Mouse (Mus musculus) heart, embryonic 15.5 days (tissue): ENCODE measurements at regions not wholly inside any gene's neighbourhood (a gene's known extent, or its start where the extent isn't known, plus 50 kb on each side); places are given as distances from the start of the nearest gene placed in this dataset.

Experiments
- ATAC-seq: fragments of 200-750 bp; cut with Nextera tagmentation; replicated peaks from 2 replicates; pipeline ENCODE4 v1.8.0; 2017; ENCODE audit warnings: low read depth, moderate TSS enrichment; ENCODE audit not compliant: insufficient number of reproducible peaks, insufficient read depth, low FRiP score
- H3K27ac ChIP-seq: fragments of 300-500 bp; sonication (generic); 2 replicates; pipeline ENCODE4 v1.5.1; 2015; ENCODE audit warnings: mild to moderate bottlenecking, inconsistent platforms
- H3K27me3 ChIP-seq: fragments of 300-500 bp; sonication (generic); 2 replicates; pipeline ENCODE4 v1.6.1; 2015; ENCODE audit warnings: inconsistent platforms
- H3K36me3 ChIP-seq: fragments of 300-500 bp; sonication (generic); 2 replicates; pipeline ENCODE4 v1.6.1; 2015; ENCODE audit warnings: mild to moderate bottlenecking, inconsistent platforms
- H3K4me1 ChIP-seq: fragments of 300-500 bp; sonication (generic); replicated peaks from 2 replicates; pipeline ENCODE4 v1.6.1; 2015; ENCODE audit warnings: inconsistent platforms
- H3K4me2 ChIP-seq: fragments of 300-500 bp; sonication (generic); 2 replicates; pipeline ENCODE4 v1.6.1; 2015; ENCODE audit warnings: inconsistent platforms, mild to moderate bottlenecking, moderate library complexity
- H3K4me3 ChIP-seq: fragments of 300-500 bp; sonication (generic); 2 replicates; pipeline ENCODE4 v1.5.1; 2015; ENCODE audit warnings: mild to moderate bottlenecking, inconsistent platforms
- H3K9ac ChIP-seq: fragments of 300-500 bp; sonication (generic); 2 replicates; pipeline ENCODE4 v1.6.1; 2015; ENCODE audit warnings: mild to moderate bottlenecking, inconsistent platforms
- H3K9me3 ChIP-seq: fragments of 300-500 bp; sonication (generic); replicated peaks from 2 replicates; pipeline ENCODE4 v1.6.1; 2016; ENCODE audit warnings: inconsistent platforms
- WGBS: fragments of 180-500 bp; shearing (Covaris S2); methylation state at CpG from one replicate; pipeline ENCODE4 v1.1.7; 2015; ENCODE audit warnings: mixed read lengths; 5-methylcytosine and 5-hydroxymethylcytosine counted together

DNA sequence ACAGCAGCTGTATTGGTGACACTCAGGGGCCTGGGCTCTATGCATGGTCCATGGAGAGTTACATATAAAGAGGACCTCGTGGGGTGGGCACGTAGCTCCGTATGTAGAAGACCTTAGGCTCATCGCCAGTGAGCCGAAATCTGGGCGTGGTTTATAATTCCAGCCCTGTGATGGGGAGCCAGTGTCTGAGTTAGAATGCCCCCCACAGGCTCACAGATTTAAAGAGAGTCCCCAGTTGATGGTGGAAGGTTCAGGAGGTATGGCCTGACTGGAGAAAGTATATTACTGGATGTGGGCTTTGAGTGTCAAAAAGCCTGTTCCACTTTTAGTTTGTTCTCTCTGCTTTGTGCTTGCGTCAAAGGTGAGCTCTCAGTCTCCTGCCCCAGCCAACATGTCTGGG, 54.8 kb downstream of the 1700122O11Rik start:
- Histone ChIP-seq H3K9me3 (no peaks in the 10 kb centered on the region), H3K4me2 (no peak overlapping the region), H3K4me1 (peaks cover 20% of the 10 kb centered on the region), H3K9ac (no peak overlapping the region), H3K27me3 (no peaks in the 10 kb centered on the region), H3K4me3 (no peak overlapping the region), H3K27ac (no peak overlapping the region), H3K36me3 (no peaks in the 10 kb centered on the region)
- no peak for ATAC-seq
- WGBS = 82% methylated on average over 7 of the region's 7 CpGs

DNA sequence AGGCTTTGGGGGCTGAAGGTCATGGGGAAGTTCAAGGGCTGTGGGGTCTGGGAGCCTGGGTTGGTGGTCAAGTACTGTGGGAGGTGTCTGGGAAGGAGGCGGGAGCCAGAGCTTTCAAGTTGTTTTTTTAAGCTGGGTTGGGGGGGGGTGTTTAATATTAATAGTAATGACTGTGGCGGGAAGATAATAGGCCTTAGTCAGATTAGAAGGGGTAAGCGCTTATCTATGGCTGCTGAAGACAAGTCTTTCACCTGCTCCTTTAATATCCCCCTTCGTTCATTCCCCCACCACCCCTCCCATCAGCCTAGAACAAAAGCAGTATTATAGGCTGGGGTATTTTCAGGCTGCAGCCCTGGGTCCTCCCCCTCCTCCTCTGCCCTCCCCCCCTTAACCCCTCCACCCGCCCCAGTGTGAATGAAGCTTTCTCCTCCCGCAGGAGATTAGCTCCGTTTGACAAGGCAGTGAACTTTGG, 56.5 kb downstream of the 1700122O11Rik start:
- WGBS = 18% methylated on average over 7 of the region's 7 CpGs
- H3K4me3 ChIP-seq = no peak overlapping the region
- no peak overlapping the region for H3K27ac ChIP-seq
- no peaks in the 10 kb centered on the region for H3K36me3 ChIP-seq
- no peak for ATAC-seq
- H3K27me3 ChIP-seq = no peaks in the 10 kb centered on the region
- no peaks in the 10 kb centered on the region for H3K9me3 ChIP-seq
- H3K4me2 ChIP-seq = no peak overlapping the region
- H3K4me1 ChIP-seq = peaks cover 26% of the 10 kb centered on the region
- H3K9ac ChIP-seq = no peak overlapping the region

DNA sequence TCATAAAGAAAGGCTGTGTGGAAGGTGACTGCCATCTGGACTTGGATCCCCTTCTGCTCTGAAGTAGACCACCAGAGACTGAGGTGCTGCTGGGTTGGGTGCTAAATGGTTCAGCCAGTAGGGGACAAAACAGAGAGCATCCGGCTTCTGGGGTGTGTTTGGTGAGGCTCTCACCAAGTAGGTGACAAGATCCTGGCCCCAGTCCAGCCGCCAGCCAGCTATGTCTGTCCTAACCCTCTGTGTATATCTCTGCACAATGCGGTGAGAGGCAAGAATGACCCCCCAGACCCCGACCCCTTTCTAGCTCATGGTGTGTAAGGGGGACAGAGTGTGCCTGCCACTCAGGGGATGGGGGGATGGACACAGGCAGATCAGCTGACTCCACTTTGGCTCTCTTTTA, 54.8 kb upstream of the Foxp4 start:
- Histone ChIP-seq H3K27me3 (no peaks in the 10 kb centered on the region), H3K9ac (no peak overlapping the region), H3K4me1 (peaks cover 48% of the 10 kb centered on the region), H3K4me2 (no peak overlapping the region), H3K9me3 (no peaks in the 10 kb centered on the region), H3K27ac (no peak overlapping the region), H3K4me3 (no peak overlapping the region), H3K36me3 (no peaks in the 10 kb centered on the region)
- ATAC-seq = no peak
- WGBS = 31% methylated on average over 4 of the region's 4 CpGs

DNA sequence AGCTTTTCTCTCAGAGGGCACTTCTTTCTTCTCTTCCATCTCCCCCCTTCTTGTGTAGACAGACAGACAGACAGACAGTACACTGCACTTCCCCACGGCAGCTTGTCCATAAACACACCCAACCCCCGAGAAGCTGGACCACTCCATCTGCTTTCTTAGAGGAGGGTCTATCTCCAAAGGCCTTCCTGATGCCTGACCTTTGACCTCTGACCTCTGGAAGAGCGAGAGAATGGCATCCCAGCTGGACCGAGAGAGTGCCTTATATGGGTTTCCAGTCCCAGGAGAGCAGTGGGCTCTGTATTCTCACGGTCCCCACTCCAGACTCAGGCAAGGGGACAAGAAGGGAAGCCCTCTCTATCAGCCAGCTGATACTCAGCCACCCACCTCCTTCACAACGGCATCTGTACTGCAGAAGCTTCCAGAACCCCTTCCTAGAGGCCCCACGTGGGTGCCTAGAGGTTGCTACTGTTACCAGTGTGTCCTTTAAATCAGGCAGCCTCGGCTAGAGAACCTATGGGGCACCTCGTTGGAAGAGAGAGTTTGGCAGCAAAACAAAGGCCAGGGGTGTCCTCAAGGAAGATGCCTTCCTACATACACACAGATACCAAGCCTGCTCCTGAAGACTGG, 54.1 kb upstream of the Foxp4 start:
- no peak overlapping the region for H3K9ac ChIP-seq
- H3K36me3 ChIP-seq = no peaks in the 10 kb centered on the region
- WGBS = 28% methylated on average over 9 of the region's 9 CpGs
- H3K27ac ChIP-seq = no peak overlapping the region
- H3K9me3 ChIP-seq = no peaks in the 10 kb centered on the region
- H3K4me2 ChIP-seq = no peak overlapping the region
- H3K4me1 ChIP-seq = peaks cover 56% of the 10 kb centered on the region
- no peak for ATAC-seq
- H3K27me3 ChIP-seq = no peaks in the 10 kb centered on the region
- H3K4me3 ChIP-seq = no peak overlapping the region

DNA sequence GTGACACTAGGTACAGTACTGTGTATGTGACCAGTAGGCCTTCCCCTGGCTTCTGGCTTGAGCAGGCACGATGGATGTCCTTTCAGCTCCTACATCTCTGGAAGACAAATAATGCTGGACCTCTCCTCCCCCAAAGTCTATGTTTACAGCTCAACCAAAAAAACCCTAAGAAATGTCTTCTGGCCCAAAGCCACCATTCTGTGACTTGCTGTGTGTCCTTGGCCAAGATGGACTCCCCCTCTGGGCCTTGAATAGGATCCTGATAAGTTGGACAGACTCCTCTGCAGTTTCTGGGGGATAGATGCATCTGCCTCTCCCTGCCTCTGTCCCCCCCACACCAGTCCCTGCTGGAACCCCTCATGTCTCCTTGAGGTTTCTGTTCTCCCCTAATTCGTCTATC, 53.6 kb upstream of the Foxp4 start:
- ATAC-seq = no peak
- Histone ChIP-seq H3K4me3 (no peak overlapping the region), H3K27me3 (no peaks in the 10 kb centered on the region), H3K27ac (no peak overlapping the region), H3K9me3 (no peaks in the 10 kb centered on the region), H3K4me2 (no peak overlapping the region), H3K4me1 (peaks cover 61% of the 10 kb centered on the region), H3K9ac (no peak overlapping the region), H3K36me3 (no peaks in the 10 kb centered on the region)
- WGBS = 65% methylated on average over 2 of the region's 2 CpGs

DNA sequence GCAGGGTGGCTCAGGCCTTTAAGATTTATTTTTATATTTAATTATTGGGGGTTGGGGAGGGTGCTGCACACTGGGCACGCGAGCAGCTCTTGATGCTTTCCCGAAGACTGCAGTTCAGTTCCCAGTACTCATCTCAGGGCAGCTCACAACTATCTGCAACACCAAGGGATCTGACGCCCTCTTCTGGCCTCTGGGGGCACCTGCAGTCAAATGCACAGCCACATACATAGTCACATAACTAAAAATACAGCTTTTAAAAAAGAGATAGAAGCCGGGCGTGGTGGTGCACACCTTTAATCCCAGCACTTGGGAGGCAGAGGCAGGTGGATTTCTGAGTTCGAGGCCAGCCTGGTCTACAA, 52.5 kb upstream of the Foxp4 start:
- Histone ChIP-seq H3K27me3 (no peaks in the 10 kb centered on the region), H3K27ac (peak overlapping the region; percentile 87), H3K4me2 (0 out of 2 replicates have a peak overlapping the region, but pooled peaks have one; percentile 89), H3K4me1 (peaks cover 61% of the 10 kb centered on the region), H3K9me3 (no peaks in the 10 kb centered on the region), H3K9ac (no peak overlapping the region), H3K36me3 (no peaks in the 10 kb centered on the region), H3K4me3 (no peak overlapping the region)
- ATAC-seq = no peak
- WGBS = 89% methylated on average over 7 of the region's 7 CpGs

DNA sequence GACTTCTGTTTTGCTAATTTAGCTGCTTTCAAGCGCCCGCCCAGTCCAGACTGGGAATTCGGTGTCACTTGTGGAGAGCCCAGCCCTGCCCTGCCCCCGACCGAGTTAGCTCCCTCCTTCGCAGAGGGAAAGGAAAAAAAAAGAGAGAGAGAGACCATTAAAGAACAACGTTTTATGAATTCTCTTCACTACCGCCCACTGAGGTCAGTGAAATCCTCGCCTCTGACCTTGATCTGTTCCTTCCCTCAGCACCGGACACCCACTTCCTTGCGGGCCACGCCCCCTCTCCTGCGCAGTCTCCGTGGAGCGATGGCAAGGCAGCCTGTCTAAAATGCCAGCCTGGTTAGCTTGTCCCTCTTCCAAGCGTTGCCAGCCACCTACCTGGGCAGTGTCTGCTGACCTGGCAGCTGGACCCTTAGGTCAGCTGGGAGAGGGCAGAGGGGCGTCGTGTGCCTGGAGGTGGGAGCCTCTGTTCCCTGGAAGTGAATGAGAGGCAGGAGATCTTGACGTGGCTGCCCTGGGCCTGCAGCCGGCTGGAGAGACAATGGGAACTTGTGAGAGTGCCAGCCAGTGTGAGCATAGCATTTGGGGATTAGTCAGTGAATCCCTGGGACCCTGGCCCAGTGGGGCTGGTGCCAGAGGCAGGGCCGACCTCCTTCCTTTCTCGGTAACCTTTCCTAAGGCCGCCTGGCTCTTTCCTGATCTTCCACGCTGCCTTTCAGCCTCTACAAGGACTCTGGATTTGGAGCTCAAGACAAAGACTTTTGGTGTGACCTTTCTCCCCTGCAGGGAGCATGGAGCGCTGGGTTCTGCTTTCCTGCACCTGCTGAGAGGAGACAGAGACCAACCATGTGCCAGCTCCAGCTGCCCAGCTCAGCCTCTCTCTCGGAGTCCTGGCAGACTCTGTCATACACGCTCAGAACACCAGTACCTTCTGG, 51.9 kb upstream of the Foxp4 start:
- no peaks in the 10 kb centered on the region for H3K36me3 ChIP-seq
- H3K4me3 ChIP-seq = peak overlapping the region; percentile 53
- 20% methylated on average over 27 of the region's 27 CpGs for WGBS
- H3K27me3 ChIP-seq = no peaks in the 10 kb centered on the region
- H3K9me3 ChIP-seq = no peaks in the 10 kb centered on the region
- H3K4me1 ChIP-seq = peaks cover 56% of the 10 kb centered on the region
- H3K4me2 ChIP-seq = peak overlapping the region; percentile 89
- peak overlapping the region; percentile 87 for H3K27ac ChIP-seq
- H3K9ac ChIP-seq = peak overlapping the region; percentile 50
- ATAC-seq = peak; percentile 54

DNA sequence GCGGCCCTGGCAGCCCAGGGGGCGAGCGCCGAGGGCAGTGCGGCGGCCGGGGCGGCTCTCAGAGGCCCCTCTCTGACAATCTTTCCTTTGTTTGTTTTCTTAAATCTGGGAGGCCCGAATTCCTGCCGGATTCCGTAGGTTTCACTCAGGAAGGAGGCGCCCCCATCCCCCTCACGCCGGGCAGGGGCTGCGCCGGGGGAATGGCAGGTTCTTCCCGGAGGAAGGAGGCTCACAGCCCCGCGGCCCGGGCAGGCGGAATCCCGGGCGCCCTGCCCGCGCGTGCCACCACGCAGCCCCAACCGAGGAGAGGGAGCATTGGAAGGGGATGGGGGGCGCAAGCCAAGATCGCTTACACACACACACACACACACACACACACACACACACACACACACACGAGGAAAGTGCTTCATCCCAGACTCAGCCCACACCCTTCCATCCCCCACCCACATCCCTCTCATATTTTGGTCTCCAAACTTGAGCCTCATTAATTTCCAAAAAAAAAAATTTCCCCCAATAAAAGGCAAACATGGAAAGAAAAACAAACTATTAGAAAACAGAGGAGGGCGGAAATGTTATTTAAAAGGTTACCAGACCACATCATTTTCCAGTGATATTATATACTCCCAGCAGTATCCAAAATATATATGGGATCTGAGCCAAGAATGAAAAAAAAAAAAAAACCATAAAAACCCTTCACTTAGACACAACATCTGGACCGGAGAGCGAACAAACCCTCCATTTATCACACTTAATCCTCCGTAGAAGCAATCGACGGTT, 51.0 kb upstream of the Foxp4 start:
- peaks cover 53% of the 10 kb centered on the region for H3K4me1 ChIP-seq
- no peaks in the 10 kb centered on the region for H3K27me3 ChIP-seq
- H3K9me3 ChIP-seq = no peaks in the 10 kb centered on the region
- WGBS = 4% methylated on average over 34 of the region's 37 CpGs
- H3K4me3 ChIP-seq = peak overlapping the region; percentile 53
- peak overlapping the region; percentile 53 for H3K9ac ChIP-seq
- ATAC-seq = peak; percentile 11; the same call in 1 of the 2 replicates
- H3K4me2 ChIP-seq = peak overlapping the region; percentile 89
- no peaks in the 10 kb centered on the region for H3K36me3 ChIP-seq
- peak overlapping the region; percentile 87 for H3K27ac ChIP-seq

DNA sequence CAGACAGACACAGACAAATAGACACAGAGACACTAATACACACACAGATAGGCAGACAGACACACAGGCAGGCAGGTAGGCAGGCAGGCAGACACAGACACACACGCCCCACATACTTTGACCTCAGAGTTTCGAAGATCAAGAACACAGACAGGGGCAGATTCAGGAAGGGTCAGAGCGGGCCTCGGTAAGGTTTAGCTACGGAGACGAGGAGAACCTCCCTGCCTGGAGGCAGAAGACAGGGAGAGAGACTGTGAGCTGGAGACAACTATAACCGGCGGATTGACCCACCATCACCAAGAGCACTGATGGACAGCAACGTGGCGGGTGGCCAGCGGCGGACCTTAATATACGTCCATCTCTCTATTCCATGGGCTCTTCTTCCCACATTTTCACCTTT, 50.1 kb upstream of the Foxp4 start:
- Histone ChIP-seq H3K36me3 (no peaks in the 10 kb centered on the region), H3K4me1 (peaks cover 53% of the 10 kb centered on the region), H3K27me3 (no peaks in the 10 kb centered on the region), H3K4me3 (peak overlapping the region; percentile 53), H3K27ac (peak overlapping the region; percentile 87), H3K9me3 (no peaks in the 10 kb centered on the region), H3K4me2 (peak overlapping the region; percentile 89), H3K9ac (peak overlapping the region; percentile 53)
- no peak for ATAC-seq
- WGBS = 13% methylated on average over 13 of the region's 13 CpGs
